Mouse (Mus musculus): ENCODE measurements at regions not wholly inside any gene's neighbourhood (a gene's known extent, or its start where the extent isn't known, plus 50 kb on each side); places are given as distances from the start of the nearest gene placed in this dataset.

DNA sequence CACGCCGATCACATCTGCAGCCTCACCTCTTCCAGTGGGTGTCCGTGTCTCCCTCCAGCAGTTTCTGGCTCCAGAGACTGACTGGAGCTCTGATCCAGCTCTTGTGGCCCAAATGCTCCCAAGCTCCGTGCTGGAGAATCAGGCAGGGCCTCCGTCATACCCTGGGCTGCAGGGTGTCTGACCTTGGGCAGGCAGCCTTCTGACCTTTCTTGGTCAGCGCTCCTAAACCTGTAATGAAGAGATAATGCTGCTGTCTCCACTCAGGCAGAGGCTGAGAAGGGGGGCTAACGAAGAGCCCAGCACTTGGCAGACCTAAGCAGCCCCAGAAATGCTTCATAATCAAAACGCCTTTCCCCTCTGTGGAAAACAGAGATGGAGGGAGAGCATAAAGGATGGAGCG is 89.9 kb upstream of the Mef2a start:
- no peak for DNase-seq (ENCODE audit: low read depth, low spot score)

DNA sequence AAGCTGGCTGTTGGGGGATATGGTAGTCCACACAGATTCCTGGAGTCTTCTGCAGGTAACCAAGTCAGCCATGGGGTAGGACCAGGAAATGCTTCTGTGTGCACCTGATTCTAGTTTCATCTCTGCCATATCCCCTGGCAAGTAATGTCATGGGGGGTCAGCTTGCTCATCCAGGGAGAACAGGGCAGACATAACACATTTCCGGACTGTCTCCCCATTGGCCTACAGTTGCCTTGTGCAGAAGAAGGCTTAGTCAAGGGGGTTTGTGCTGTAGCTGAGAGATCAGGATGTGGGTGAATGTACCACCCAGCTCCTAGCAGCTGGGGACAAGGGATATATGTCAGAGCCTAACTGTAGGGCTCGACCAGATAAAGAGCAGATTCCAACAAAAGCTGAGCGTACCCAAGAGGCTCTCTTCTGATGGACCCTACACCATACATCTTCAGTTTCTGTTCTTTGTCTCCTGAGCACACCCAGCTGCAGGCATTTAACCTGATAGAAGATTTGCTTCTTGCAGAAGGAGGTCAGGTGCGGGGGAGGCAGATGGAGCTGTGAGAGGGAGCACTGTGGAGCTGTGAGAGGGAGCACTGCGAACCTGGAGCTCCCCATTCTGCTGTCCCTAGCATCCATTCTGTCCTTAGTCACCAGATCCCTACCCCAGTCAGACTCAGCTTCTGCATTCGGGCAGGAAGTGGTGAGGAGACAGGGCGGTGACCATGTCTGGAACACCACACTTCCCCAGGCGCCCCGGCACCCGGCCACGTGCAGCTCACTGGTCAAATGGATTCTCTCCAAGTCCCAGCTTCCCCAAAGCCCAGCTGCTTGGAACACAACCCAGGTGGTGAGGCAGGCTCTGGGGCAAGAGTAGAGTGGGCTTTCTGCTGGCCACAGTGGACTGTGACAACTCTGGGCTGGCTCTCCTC is 88.9 kb upstream of the Mef2a start:
- DNase-seq (ENCODE audit: low read depth, low spot score), result peak; percentile 17

DNA sequence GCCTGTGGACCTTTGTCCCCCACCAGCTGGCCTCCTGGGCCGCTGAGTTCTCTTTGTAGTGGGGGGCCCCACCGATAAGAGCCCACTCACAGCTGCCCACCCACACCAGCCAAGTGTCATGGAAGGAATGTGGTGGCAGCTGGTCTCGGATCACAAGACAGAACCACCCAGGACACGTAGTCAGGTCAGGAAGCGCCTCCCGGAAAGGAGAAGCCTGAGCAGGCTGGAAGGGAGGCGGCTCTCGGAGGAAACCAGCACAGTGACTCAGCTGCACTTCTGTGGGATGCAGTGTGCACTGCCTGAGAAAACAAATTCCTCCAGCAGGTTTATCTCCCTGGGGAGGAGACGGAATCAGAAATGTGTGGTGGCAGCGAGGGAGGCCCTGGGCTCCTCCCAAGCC is 87.2 kb upstream of the Mef2a start:
- no peak for DNase-seq (ENCODE audit: low read depth, low spot score)

GRCm38 (mm10) chr7:67459209-67459608 is 86.6 kb upstream of the Mef2a start:
- DNase-seq (ENCODE audit: low read depth, low spot score), result no peak

GRCm38 (mm10) chr7:67458640-67459039 is 86.0 kb upstream of the Mef2a start:
- no peak for DNase-seq (ENCODE audit: low read depth, low spot score)

GRCm38 (mm10) chr7:67457898-67458297 is 85.2 kb upstream of the Mef2a start:
- DNase-seq (ENCODE audit: low read depth, low spot score), result no peak

DNA sequence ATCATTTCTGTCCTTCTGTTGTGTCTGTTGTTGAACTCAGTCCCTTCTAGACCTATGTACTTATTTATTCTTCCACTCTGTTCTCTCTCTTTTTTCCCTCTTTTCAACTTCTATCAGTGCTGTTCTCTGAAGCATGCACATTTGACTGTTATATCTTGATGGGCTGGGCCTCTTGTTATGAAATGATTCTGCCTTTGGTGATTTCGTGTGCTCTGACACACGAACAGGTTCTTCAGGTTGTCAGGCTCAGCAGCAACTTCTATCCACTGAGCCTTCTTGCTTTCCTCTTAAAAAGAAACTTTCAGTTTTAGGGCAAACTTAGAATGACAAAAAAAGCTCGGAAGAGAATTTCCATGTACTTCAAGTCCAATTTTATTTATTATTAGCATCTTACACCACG is 83.4 kb upstream of the Mef2a start:
- no peak for DNase-seq (ENCODE audit: low read depth, low spot score)

GRCm38 (mm10) chr7:67454458-67454857 is 81.8 kb upstream of the Mef2a start:
- no peak for DNase-seq (ENCODE audit: low read depth, low spot score)

- DNase-seq (ENCODE audit: low read depth, low spot score), result peak; percentile 58
Measured at GRCm38 (mm10) chr7:67451157-67451793, 78.6 kb upstream of the Mef2a start.

DNA sequence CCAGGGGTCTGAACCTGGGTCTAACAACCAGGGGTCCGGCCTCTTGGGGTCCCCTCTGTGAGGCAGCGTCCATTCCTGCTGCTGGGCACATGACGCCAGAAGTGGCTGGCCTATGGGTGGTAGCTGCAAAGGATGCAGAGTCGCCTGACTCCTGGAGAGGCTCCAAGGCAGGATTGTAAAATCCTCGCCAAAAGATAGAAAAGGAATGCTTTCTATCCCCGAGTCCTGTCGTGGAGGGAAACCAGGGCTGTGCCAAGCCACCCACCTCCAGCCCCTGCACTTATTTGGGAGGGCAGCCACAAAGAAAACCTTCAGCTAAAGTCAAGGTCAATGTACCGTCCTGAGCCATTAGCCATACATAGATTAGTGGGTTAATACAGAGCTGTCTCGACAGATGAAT is 73.9 kb upstream of the Mef2a start:
- no peak for DNase-seq (ENCODE audit: low read depth, low spot score)

GRCm38 (mm10) chr7:67445203-67446041 is 72.8 kb upstream of the Mef2a start:
- DNase-seq (ENCODE audit: low read depth, low spot score), result peak; percentile 7

DNA sequence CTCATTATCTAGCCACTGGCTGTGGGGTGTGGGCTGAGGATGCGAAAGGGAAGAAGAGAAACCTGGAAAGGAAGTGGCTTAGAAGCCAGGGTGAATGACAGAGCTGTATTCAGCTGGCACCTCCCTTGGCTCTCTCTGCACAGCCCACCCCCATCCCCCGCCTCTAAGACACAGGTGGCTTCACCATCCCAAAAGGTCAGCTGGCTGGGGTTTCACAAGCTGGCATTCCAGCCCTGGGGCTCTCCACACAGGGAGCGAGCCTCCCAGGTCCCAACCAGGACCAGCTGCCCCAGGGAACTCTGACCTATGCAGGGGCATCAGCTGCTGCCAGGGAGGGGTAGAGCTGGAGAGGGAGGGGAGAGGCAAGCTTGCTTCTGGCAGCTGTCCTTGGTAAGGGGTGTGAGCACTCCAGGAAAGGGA is 71.9 kb upstream of the Mef2a start:
- DNase-seq (ENCODE audit: low read depth, low spot score), result peak; percentile 17

DNA sequence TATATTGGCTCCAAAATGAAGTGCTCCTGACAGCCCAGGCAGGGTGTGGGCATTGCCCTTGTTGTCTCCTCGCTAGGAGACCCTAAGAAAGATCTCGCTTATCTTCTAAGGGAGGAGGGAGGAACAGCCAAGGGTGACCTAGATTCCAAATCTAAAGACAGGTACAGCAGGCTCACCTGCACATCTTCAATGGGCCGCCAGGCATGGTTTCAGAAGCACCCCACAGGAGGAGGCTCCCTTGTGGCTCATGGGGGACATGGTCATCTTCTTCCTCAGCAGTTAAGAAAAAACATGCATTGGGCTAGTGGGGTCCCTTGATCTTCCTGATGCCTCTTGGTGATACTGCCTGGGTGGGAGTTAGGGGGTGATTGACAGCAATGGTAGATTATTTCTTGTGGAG is 71.0 kb upstream of the Mef2a start:
- no peak for DNase-seq (ENCODE audit: low read depth, low spot score)

DNA sequence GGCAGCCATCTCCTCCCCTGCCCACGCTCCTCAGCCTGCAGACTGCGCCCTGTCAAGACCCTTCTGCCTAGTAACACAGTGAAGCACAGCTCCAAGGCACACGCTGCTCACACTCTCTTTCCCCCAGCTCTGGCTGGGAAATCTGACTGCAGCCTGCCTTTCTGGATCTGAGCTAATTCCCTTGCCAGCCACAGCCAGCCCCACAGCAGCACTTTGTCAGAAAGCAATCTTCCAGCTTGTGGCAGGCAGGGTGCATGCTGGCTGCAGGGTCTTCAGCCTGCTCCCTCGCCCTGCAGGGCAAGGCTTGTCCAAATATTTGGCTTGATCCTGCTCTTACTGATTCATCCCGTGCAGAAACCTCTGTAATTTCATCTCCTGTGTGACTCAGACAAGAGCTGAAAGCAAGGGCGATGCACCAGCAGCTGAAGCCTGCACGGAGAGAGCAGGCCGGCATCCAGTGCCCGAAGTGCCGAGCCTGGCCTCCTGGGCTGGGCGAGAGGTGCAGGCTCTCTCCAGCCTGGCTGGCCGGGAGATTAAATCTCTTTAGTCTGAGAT is 70.4 kb upstream of the Mef2a start:
- no peak for DNase-seq (ENCODE audit: low read depth, low spot score)

GRCm38 (mm10) chr7:67442284-67442683 is 69.6 kb upstream of the Mef2a start:
- DNase-seq (ENCODE audit: low read depth, low spot score), result no peak

DNA sequence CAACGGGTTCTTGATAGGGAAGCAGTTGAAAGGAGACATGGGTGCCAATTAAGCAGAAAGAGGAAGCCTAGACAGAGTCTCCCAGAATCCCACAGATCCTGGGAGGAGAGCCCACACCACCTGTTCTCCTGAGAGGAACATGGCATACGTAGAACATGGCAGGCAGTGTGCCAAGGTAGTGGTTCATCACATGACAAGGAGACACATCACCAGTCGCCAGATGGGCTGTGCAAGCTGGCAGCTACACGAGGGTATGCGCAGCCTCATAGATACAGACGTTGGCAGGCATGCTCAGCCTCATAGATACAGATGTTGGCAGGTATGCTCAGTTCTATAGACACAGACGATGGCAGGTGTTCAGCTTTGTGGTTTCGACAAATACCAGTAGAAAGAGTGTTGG is 68.1 kb upstream of the Mef2a start:
- DNase-seq (ENCODE audit: low read depth, low spot score), result no peak

GRCm38 (mm10) chr7:67437216-67438006 is 64.8 kb upstream of the Mef2a start:
- no peak for DNase-seq (ENCODE audit: low read depth, low spot score)

GRCm38 (mm10) chr7:67435643-67436339 is 63.1 kb upstream of the Mef2a start:
- DNase-seq (ENCODE audit: low read depth, low spot score), result no peak

GRCm38 (mm10) chr7:67430987-67431386 is 58.3 kb upstream of the Mef2a start:
- DNase-seq (ENCODE audit: low read depth, low spot score), result peak; percentile 7

- DNase-seq (ENCODE audit: low read depth, low spot score), result no peak
Measured at GRCm38 (mm10) chr7:67430041-67430440, 57.4 kb upstream of the Mef2a start.

Data from CD4-positive helper T cell, adult 2 months (primary cell).